Mouse (Mus musculus) NIH3T3 (cell line): ENCODE results near the gene Phlda1.

Experiments used
- DNase-seq: peaks from one replicate; pipeline ENCODE4 v3.0.0-alpha.2; 2012; ENCODE audit warnings: low read depth

The Phlda1 gene

DNA sequence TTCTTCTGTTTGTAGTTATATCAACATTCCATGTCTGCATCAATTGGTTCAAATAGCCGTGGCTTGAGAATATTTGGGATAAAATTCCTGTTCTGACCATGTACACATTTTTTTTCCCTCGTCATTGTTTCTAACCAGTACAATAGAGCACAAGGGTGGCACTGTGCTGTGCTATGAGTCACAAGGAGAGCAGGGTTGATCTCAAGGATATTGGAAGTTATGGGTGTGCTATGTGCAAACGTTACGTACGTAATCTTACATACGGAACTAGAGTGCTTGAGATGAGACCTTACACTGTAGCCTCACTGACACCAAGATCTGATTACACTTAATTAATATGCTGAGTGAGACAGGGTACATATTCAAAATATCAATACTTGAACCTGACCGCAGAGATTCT, 21.5 kb downstream of the Phlda1 start:
- no peak for DNase-seq

DNA sequence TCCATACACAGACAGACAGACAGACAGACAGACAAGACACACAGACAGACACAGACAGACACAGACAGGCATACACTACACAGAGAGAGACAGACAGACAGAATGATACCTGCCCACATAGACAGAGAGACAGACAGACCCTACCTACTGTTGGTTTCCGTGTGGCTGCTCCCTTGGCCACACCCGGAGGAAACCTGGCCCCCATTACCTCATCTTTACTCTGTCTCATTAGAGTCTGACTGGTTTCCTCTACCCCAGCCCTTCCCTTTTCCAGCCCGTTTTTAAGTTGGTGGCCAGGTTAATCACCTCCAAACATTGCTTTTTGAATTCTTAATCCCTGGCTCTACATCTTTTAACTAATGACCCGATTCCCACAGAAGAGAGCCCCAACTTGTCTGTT, 22.2 kb downstream of the Phlda1 start:
- no peak for DNase-seq

DNA sequence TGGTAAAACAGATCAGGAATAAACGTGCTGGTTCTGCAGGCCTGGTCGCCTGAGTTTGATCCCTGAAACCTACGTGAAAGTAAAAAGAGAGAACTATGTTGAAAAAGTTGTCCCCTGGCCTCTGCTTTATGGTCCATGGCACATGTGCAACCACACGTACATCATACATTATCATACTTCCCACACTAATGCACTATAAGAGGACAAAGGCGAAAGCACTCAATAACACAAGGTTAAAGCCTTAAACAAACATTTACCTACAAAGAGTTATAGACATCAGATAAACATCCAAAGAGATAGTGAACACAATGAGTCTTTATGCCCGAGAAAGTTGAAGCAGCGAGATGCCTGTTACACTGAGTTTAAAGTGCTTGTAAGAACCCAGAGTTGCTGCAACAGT, 24.3 kb downstream of the Phlda1 start:
- DNase-seq: no peak

DNA sequence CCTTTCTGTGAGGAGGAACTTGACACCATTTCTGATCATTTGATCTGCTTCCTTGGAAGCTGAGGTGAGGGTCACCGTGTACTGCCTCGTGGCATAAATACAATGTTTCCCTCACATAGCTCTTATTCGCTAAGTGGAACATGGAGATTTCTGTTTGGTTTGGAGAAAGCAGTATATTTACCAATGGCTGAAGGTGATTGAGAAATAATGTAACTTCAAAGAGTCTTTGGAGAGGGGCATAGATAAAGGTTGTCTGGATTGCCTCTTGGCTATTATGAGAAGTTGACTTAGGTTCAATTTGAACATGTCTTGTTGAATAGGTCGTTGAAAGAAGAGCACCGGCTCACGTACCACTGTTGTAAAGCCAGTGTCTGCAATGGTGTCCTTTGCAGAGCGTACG, 28.6 kb downstream of the Phlda1 start:
- no peak for DNase-seq

DNA sequence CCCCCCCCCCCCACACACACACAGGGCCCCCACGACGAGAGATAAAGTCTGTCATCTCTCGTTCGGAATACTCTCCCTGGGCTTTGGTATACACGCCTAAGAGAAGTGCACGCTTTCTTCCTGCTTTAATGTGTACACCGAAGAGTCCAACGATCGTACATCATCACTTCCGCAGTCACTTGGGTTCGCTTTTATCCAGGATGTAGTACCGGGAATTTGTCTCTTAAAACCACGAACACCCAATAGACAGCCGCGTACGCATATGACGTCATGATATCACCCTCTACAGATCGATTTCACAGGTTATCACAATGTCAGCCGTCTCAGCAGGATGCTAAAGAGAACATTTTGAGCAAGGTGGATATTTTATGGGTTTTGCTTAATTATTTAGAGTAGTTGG, 31.3 kb downstream of the Phlda1 start:
- DNase-seq: no peak

DNA sequence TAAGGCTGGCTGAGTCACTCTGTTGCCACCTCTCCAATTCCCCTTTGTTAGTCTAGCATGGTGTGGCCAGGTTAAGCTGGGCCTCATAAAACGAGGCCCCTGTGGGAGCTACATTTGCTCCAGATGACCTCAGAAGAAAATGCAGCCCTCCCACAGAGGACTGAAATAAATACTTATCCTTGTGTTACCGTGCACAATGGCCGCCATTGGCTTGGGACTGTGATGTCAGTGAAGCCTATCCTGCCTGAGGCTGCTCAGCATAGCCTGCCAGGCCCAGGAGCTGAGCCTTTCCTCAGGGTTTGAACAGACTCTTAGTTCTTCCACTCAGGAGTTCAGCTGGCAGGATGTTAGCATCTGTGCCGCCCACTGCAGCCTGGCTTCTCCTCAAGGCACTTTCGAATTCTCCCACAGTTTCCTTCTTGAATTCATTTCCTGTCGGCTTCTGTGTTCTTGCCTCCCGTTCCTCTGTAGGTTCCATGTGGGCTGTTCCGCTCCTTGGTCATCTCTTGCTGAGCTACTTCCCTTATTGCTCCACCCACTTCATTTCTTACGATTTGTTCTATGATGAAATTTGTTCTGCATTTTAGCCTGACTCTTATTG, 33.7 kb downstream of the Phlda1 start:
- DNase-seq: peak; percentile 55

DNA sequence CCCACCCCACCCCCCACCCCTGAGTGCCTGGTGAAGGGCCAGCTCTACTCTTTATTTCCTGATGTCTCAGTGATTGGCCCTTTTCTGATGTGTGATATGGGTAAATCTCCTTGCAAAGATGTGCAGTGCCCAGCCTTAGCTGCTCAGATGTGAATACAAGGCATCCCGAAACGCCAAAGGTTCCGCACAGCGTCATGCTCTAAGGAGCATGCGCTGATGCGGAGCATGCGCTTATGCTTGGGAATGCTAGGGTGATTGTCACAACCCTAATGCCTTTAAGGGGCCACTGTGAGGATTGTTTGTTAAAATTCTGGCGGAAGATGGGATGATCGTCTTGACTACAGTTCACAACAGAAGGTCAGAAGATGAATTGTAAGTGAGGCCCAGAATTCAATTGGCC, 34.6 kb downstream of the Phlda1 start:
- DNase-seq: no peak

DNA sequence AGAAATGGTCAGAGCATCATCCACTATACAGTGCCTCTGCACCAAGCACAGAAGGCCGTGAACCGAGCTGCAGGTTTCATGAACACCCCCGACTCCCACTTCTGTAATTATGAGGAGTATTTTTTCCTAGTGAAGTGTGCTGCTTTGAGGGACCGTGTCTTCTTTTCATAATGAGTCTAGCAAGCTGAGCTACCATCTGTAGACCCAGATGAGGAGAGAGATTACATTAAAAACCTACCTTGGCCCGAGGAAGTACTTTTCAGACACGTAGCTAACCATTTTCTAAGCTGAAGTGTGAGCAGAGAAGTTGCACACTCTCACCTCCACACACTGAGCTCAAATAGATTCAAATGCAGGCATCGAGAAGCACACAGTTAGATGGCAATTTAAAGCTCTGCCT, 37.0 kb downstream of the Phlda1 start:
- no peak for DNase-seq

DNA sequence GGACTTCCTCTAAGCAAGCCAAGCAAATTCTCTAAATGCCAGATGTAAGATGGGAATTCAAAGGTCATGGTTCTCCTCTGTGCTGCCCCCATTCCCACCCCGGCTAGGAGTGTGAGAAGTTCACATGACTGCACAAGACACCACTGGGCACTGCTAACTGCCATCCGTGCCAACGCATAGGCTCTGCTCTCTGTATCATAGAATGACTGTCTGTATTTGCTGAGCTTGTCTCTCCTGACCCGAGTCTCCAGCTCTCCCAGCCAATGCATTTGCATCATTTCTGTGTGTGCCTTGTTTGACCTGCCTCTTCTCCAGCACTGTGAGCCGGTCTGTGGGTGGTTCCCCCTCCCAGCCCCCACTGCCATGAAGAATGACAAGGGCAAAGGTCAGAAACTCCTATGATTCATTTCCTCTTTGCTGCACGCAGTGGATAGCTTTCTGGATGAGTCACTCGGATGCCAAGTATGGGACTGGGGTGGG, 37.7 kb downstream of the Phlda1 start:
- DNase-seq: peak; percentile 87

DNA sequence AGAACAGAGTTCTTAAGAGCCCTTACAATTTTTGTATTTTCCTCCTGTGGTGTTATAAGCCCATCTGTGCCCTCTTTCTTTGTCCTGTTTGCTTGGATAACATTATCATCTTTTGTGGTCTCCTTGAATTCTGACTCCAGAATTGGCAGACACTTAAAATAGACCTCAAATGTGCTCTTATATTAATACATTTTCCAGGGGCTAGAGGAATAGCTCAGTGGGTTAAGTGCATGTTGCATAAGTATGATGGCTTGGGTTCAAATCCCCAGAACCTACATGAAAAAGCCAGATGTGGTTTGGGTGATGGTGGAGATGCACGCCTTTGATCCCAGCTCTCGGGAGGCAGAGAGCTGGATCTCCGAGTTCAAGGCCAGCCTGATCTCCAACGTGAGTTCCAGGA, 38.2 kb downstream of the Phlda1 start:
- DNase-seq: peak; percentile 75

DNA sequence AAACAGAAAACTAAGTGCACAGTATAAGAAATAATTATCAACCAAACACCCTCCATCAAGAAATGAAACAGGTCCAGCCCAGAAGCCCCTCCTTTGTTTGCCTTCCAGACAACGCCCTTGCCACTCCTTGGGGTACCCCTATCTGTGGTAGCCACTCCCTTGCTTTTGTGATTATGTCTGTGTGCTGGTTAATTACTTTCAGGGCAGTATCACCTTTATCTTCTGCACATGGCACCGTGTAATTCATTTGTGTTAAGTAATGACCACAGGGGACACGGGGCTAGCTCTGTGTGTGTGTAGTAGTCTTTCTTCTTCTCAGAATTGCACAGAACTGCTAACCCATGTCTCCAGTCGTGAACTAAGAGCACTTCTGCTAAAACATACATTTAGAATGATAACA, 39.6 kb downstream of the Phlda1 start:
- no peak for DNase-seq

DNA sequence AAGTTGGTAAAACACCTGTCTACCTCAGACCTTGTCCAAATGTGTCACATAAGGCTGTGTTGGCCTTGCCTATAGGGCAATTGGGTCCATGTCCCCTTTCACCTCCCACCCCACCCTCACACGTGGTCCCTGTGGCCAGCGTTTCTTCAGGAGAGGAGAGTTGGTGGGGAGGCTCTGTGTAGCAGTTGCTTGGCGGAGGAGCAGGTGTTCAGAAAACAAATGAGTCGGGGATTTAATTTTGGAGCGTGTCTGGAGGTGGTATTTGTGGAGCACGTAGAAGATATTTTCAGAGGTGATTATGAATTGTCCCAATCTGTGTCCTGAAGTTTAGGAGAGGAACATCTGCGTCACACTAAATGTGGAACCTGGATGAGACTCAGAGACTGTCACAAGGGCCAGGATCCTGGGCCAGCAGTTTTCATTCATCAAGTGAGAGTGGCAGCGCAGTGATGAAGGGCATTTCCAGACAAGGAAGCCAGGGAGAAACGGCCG, 41.8 kb downstream of the Phlda1 start:
- DNase-seq: no peak

DNA sequence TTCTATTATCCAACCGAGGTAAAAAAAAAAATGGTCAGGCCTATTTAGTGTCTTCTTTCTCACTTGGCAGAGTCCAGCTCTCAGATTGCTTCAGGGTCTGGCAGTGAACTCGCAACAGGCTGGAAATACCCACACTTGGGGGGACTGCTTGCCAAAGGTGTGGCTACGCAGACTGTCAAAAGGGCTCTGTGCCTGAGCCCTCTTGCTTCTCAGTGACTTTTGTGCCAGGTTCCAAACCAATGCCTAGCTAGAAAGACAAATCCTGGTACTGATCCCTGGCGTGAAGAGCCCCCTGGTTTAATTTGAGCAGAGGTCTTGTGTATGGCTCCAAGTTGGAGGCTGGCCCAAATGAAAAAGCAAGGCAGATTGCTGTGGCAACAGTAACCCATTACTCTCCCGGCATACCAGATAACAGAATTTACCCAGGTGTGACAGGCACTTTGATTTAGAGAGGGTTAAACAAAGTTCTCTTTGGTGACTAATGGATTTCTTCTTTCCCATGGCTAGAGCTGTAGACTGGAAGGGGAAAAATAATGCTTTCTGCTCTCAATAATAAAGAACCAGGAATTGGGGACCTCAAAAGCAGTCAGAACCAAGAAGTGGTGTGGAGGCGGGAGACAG, 44.1 kb downstream of the Phlda1 start:
- DNase-seq: peak; percentile 78

DNA sequence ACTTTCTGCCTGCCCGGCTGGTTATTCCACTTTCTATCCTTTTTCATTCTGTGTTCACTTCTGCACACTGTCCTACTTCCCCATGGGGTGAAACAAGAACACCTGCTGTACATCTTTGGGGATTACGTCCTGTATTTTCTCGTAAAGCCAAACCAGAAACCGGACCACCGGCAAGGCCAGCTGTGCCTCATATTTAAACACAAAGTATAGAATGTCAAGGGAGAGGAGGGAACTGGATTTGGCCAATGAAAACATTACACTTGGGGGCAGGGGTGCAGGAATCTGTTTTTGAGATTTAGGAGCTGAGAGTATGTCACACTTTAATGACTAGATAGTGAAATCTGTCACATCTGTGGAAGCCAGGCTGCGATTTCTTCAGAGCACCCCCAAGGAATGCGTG, 47.6 kb downstream of the Phlda1 start:
- DNase-seq: no peak

DNA sequence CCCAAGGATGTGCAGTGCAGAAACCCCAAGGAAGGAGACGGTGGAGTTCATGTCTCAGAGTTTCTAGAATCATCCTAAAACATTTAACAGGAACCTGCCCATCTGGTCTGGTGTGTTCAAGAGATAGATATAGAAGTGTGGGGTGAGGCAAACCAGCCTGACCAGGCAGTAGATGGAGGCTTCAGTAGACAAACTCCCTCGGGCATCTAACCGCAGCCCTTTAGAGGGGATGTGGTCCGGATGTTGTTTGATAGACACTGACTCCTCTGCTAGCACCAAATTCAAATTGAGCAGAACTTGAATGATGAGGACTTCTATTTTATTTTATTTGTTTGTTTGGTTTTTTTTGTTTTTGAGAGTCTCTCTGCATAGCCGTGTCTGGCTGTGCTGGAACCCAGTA, 48.6 kb downstream of the Phlda1 start:
- DNase-seq: no peak

DNA sequence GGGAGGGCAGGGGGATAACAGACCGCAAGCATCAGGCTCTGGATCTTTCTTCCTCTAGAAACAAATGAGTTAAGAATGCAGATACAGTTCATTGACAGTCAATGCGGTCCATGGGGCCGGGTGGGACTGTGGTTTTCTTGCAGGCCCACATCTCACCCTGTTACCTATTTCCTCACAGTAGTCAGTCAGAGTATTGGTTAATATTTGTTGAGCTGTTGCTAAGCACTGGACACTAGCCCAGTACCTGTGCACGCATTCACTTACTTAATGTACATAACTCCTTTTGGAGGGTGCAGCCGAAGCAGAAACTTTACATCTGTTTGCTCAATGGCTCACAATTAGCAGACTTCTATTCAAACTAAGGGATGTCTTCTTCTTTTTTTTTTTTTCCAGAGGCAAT, 52.1 kb downstream of the Phlda1 start:
- DNase-seq: no peak
